Mouse (Mus musculus) embryonic fibroblast, embryonic 13.5 days (primary cell): Measurements from ENCODE around the gene Mon2.

Experiments
- CTCF ChIP-seq: IDR thresholded peaks from 2 replicates; pipeline ENCODE4 v1.5.1; 2011; ENCODE audit warnings: mild to moderate bottlenecking, control low read depth, low read length, moderate library complexity, borderline replicate concordance; ENCODE audit not compliant: insufficient read depth
- POLR2A ChIP-seq: IDR thresholded peaks from 2 replicates; pipeline ENCODE4 v1.6.1; 2011; ENCODE audit warnings: low read depth, mild to moderate bottlenecking, control low read depth, low read length, moderate library complexity

DNA sequence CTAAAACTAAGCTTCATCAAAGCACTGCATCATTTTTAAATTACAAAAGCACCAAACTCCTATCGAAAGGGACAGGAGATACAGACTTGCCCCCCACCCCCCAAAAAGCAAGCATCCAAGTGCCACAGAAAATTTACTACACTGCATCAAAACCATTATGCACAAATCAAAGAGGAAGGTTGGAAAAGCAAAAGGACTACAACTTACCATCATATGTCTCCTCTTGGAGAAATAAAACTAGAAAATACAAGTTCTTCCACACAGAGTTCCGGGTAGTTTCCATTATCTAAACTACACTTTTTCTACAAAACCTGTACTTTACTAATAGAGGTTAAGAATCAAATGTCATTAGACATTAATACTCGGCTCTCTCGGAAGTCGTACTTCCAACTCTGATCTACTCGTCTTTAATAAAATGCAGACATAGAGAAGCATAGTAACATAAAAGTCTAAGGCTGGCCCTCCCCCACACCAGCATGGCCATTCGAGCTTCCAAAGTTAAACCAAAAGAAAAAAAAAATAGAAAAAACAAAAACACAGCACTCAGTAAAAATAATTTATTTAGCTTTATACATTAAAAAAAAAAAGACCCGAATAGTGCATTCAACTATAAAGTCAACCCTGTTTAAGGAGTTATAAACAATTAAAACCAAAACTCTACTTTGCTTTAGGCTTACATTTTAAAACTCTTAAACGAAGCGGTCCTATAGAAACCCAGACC lies 91.6 kb downstream of the Mon2 start:
- TF ChIP-seq POLR2A (no peak), CTCF (no peak)
